Mouse (Mus musculus) spleen, adult 2 months (tissue): ENCODE measurements at regions not wholly inside any gene's neighbourhood (a gene's known extent, or its start where the extent isn't known, plus 50 kb on each side); places are given as distances from the start of the nearest gene placed in this dataset.

Source experiments
- DNase-seq, 2 experiments: peaks; one replicate each; pipeline versions ENCODE4 v3.0.0 to v3.0.0-alpha.2; 2012 to 2021; ENCODE audit warnings: low spot score in 2 of 2, low read depth in 1 of 2
- H3K27ac ChIP-seq: fragments of 200-500 bp; 2 replicates; pipeline ENCODE4 v1.5.1; 2012; ENCODE audit warnings: low read length, inconsistent platforms; ENCODE audit not compliant: insufficient read depth
- H3K27me3 ChIP-seq: fragments of 200-500 bp; 2 replicates; pipeline ENCODE4 v1.6.1; 2012; ENCODE audit warnings: mild to moderate bottlenecking, moderate library complexity, low read length, inconsistent platforms; ENCODE audit not compliant: control insufficient read depth, insufficient read depth
- H3K36me3 ChIP-seq: fragments of 200-500 bp; 2 replicates; pipeline ENCODE4 v1.6.1; 2012; ENCODE audit warnings: mild to moderate bottlenecking, low read length, inconsistent platforms; ENCODE audit not compliant: control insufficient read depth, insufficient read depth
- H3K4me1 ChIP-seq: fragments of 200-500 bp; 2 replicates; pipeline ENCODE4 v1.6.1; 2011; ENCODE audit warnings: inconsistent platforms; ENCODE audit not compliant: control insufficient read depth, insufficient read depth, insufficient read length
- H3K4me3 ChIP-seq: fragments of 200-500 bp; 2 replicates; pipeline ENCODE4 v1.5.1; 2011; ENCODE audit warnings: mild to moderate bottlenecking, inconsistent platforms; ENCODE audit not compliant: insufficient read depth, insufficient read length; ENCODE audit errors: extremely low read depth
- CTCF ChIP-seq: fragments of 200-500 bp; IDR thresholded peaks from 2 replicates; pipeline ENCODE4 v1.5.1; 2011; ENCODE audit warnings: mild to moderate bottlenecking, inconsistent platforms; ENCODE audit not compliant: insufficient read depth, insufficient read length, insufficient replicate concordance; ENCODE audit errors: extremely low read depth
- POLR2A ChIP-seq: fragments of 200-500 bp; IDR thresholded peaks from 2 replicates; pipeline ENCODE4 v1.6.1; 2011; ENCODE audit warnings: low read depth, low read length, inconsistent platforms
- WGBS: fragments of 180-500 bp; shearing (Covaris S2); methylation state at CpG from one replicate; pipeline ENCODE4 v1.1.7; 2018; 5-methylcytosine and 5-hydroxymethylcytosine counted together

DNA sequence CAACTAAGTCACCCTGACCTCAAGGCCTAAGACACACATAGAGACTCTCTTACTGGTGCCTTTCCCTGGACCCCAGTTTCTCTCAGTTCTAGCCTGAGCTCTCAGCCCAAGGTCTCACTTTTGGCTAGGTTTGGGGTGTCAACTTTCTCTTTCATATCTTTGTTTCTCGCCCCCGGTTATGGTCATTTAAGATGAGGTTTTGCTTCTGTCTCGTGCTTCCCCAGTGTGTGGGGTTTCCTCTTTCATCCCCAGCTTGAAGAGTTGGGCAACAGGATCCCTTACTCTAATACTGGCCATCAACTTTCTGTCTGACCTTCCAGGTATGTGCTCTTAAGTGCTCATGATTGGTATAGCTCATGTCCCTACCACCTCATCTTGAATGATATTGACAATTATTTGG, 67.5 kb downstream of the Lmo4 start:
- Histone ChIP-seq H3K36me3 (no peaks in the 10 kb centered on the region), H3K4me3 (no peak overlapping the region), H3K27ac (no peak overlapping the region), H3K27me3 (no peaks in the 10 kb centered on the region), H3K4me1 (no peaks in the 10 kb centered on the region; the same call in 1 of the 2 replicates)
- DNase-seq, result no peak
- WGBS, result 51% methylated on average over 3 of the region's 3 CpGs
- TF ChIP-seq POLR2A (no peak), CTCF (no peak)

- Histone ChIP-seq H3K27me3 (no peaks in the 10 kb centered on the region), H3K4me3 (no peak overlapping the region), H3K27ac (no peak overlapping the region), H3K36me3 (no peaks in the 10 kb centered on the region), H3K4me1 (no peaks in the 10 kb centered on the region; the same call in 1 of the 2 replicates)
- no peak for DNase-seq
- 83% methylated on average over 2 of the region's 2 CpGs for WGBS
- TF ChIP-seq POLR2A (no peak), CTCF (no peak)
Observed at GRCm38 (mm10) chr3:144136432-144136831, 68.6 kb downstream of the Lmo4 start.

DNA sequence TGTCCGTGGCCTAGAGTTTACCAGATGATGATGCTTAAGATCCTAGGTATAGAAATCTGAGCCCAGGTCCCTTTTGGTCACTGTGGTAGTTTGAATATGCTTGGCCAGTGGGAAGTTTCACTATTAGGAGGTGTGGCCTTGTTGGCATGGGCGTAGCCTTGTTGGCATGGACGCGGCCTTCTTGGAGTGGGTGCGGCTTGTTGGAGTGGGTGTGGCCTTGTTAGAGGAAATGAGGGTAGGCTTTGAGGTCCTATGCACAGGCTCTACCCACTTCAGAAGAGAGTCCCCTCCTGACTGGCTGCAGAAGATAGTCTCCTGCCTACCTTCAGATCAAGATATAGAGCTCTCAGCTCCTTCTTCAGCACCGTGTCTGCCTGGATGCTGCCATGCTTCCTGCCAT, 69.4 kb downstream of the Lmo4 start:
- no peak overlapping the region for H3K27ac ChIP-seq
- DNase-seq, result no peak
- no peak for TF ChIP-seq CTCF
- no peak for TF ChIP-seq POLR2A

DNA sequence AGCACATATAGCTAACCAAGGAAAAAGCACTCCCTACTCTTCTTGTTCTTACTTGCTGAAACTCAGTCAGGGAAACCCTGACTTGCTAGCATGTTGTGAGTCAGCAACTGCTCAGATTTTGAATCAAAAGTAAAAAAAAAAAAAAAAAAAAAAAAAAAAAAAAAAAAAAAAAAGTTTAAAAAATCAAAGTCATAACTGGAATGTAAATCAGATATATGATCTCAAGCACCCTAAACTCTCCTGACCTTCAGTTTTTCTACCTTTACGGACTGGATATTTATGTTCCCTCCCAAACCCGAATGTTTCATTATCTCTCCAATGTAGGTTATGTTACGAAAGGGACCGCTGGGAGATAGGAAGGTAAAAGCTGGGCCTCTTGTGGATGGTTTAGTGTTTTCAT, 77.0 kb downstream of the Lmo4 start:
- Histone ChIP-seq H3K4me3 (no peak overlapping the region), H3K27me3 (no peaks in the 10 kb centered on the region), H3K27ac (no peak overlapping the region), H3K36me3 (no peaks in the 10 kb centered on the region), H3K4me1 (0 out of 2 replicates have a peak, but pooled peaks cover 2% of the 10 kb centered on the region)
- TF ChIP-seq POLR2A (no peak), CTCF (no peak)
- WGBS, result 94% methylated on average over 4 of the region's 4 CpGs
- no peak for DNase-seq

More for the DNA sequence above, 69.4 kb downstream of the Lmo4 start:
- Histone ChIP-seq H3K4me1 (no peaks in the 10 kb centered on the region), H3K36me3 (no peaks in the 10 kb centered on the region), H3K4me3 (no peak overlapping the region), H3K27me3 (no peaks in the 10 kb centered on the region)
- WGBS, result 91% methylated on average over 6 of the region's 6 CpGs

DNA sequence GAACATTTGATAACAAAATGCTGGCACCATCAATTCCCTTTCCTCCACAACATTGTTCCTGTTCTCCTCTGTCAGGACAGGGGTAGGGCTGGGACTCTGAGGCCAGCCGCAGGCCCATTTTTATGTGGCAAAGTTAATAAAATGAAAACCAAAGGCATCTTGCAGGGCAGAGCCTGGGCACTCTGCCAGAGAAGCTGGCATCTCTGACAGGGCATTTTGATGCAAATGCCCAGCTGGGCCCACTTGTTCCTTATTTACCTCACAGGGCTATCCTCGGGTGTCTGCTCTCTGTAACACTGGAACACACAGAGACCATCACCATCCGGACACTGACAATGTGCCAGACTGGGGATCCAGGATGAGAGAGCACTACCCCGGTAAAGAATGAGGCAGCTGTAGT, 80.7 kb downstream of the Lmo4 start:
- DNase-seq, result no peak
- H3K4me3 ChIP-seq, result no peak overlapping the region
- 71% methylated on average over 4 of the region's 4 CpGs for WGBS
- no peaks in the 10 kb centered on the region for H3K36me3 ChIP-seq
- TF ChIP-seq POLR2A (no peak), CTCF (no peak)
- no peaks in the 10 kb centered on the region for H3K27me3 ChIP-seq
- no peak overlapping the region for H3K27ac ChIP-seq
- 0 out of 2 replicates have a peak, but pooled peaks cover 2% of the 10 kb centered on the region for H3K4me1 ChIP-seq

DNA sequence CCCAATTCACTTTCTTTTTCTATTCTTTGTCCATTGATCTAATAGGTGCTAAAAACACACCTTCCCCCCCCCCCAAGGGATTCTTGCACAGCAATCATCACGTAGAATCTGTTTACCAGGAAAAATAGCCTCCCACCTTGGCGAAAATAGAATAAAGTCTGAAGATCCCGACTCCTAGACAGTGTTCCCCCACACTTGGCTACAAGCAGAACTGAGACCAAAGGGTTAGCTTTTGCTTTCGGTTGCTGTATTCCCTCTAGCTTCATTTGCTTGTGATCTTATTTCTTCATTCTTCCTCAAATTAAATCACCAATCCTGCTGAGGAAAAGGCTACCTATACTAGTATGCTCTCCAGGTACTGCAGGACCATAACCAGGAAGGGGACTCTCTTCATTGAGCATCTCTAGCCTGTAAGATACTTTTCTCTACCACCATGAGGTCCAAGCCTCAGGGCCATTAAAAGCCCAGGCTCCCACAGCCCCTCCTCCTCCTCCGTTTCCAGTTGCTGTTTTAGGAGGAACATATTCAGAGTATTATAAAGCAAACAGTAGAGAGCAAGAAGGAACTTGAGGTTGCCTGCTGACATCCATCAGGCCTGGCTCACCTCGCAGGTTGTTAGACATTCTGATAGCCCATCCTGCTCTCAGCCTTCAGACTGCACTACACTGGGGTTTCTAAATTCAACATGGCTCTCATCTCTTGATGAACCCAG, 81.5 kb downstream of the Lmo4 start:
- WGBS, result 72% methylated on average over 6 of the region's 6 CpGs
- DNase-seq, result no peak
- Histone ChIP-seq H3K27ac (no peak overlapping the region), H3K4me1 (0 out of 2 replicates have a peak, but pooled peaks cover 2% of the 10 kb centered on the region), H3K36me3 (no peaks in the 10 kb centered on the region), H3K4me3 (no peak overlapping the region), H3K27me3 (no peaks in the 10 kb centered on the region)
- no peak for TF ChIP-seq POLR2A
- no peak for TF ChIP-seq CTCF

DNA sequence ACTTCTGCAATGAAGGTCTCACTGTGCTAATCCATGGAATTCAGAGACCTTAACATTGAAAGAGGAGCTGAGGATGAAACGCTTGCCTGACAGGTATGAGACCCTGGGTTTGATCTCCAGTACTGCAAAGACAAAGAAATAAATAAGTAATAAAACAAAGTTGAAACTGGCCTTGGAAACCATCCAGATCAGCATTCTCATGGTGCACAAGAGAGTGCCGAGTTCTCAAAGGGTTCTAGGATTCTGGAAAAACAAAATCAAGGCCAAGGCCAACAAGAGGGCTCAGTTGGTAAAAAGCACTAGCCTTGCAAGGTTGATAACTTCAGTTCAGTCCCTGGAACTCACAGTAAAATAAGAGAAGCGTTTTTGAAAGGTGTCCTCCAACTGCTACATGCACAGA, 85.9 kb downstream of the Lmo4 start:
- Histone ChIP-seq H3K27ac (no peak overlapping the region), H3K4me3 (no peak overlapping the region), H3K4me1 (0 out of 2 replicates have a peak, but pooled peaks cover 2% of the 10 kb centered on the region), H3K36me3 (no peaks in the 10 kb centered on the region), H3K27me3 (no peaks in the 10 kb centered on the region)
- no peak for DNase-seq
- 79% methylated on average over 3 of the region's 3 CpGs for WGBS
- TF ChIP-seq POLR2A, result no peak
- TF ChIP-seq CTCF, result no peak
